Mouse (Mus musculus) stomach, postnatal 0 days (tissue): ENCODE results near the gene Tifab.

Experiments used
- CTCF ChIP-seq: IDR thresholded peaks from 2 replicates; pipeline ENCODE4 v1.5.1; 2016; ENCODE audit warnings: antibody characterized with exemption, low read depth, mild to moderate bottlenecking, moderate library complexity
- EP300 ChIP-seq: optimal IDR thresholded peaks from 2 replicates; pipeline ENCODE3; 2016; ENCODE audit warnings: antibody characterized with exemption

GRCm38 (mm10) chr13:56129578-56129977 is 49.1 kb downstream of the Tifab start:
- TF ChIP-seq CTCF (no peak), EP300 (no peak)
